Mouse (Mus musculus) lung, embryonic 14.5 days (tissue): ENCODE measurements around the gene Angel1. TPM values are rescaled to one million over a fixed set of nuclear protein-coding genes. Genes with fewer than 3 reads are reported as not detected.

Experiments used
- ATAC-seq: fragments of 200-750 bp; cut with Nextera tagmentation; 2 replicates; pipeline ENCODE4 v1.8.0; 2017; ENCODE audit warnings: mild to moderate bottlenecking, moderate TSS enrichment, moderate library complexity; ENCODE audit not compliant: insufficient read depth
- DNase-seq: peaks from one replicate; pipeline ENCODE4 v3.0.0-alpha.2; 2015
- H3K27ac ChIP-seq: fragments of 300-500 bp; sonication (generic); 2 replicates; pipeline ENCODE4 v1.5.1; 2014; ENCODE audit warnings: low read depth, mild to moderate bottlenecking, moderate library complexity
- H3K27me3 ChIP-seq: fragments of 300-500 bp; sonication (generic); 2 replicates; pipeline ENCODE4 v1.6.1; 2014; ENCODE audit warnings: low read length, control low read depth; ENCODE audit not compliant: insufficient read depth
- H3K36me3 ChIP-seq: fragments of 300-500 bp; sonication (generic); 2 replicates; pipeline ENCODE4 v1.6.1; 2014; ENCODE audit warnings: control low read depth; ENCODE audit not compliant: insufficient read depth
- H3K4me1 ChIP-seq: fragments of 300-500 bp; sonication (generic); 2 replicates; pipeline ENCODE4 v1.6.1; 2014; ENCODE audit warnings: antibody characterized with exemption, control low read depth; ENCODE audit not compliant: insufficient read depth
- H3K4me2 ChIP-seq: fragments of 300-500 bp; sonication (generic); 2 replicates; pipeline ENCODE4 v1.6.1; 2014; ENCODE audit warnings: mild to moderate bottlenecking
- H3K4me3 ChIP-seq: fragments of 300-500 bp; sonication (generic); 2 replicates; pipeline ENCODE4 v1.5.1; 2014; ENCODE audit warnings: low read depth, low read length
- H3K9ac ChIP-seq: fragments of 300-500 bp; sonication (generic); 2 replicates; pipeline ENCODE4 v1.6.1; 2014
- H3K9me3 ChIP-seq: fragments of 300-500 bp; sonication (generic); 2 replicates; pipeline ENCODE4 v1.6.1; 2016; ENCODE audit warnings: low read depth, low read length, control low read depth
- CTCF ChIP-seq: IDR thresholded peaks from 2 replicates; pipeline ENCODE4 v1.5.1; 2016; ENCODE audit warnings: antibody characterized with exemption, low read depth
- WGBS: fragments of 180-500 bp; shearing (Covaris S2); extraction: QIAGEN DNeasy Blood & Tissue Kit; methylation state at CpG from one replicate; pipeline ENCODE4 v1.1.7; 2014; 5-methylcytosine and 5-hydroxymethylcytosine counted together
- polyA plus RNA-seq: library from polyadenylated mRNA; unstranded; fragments of >200 nt; fragmentation: Nextera tagmentation; extraction: Ambion mirVana; gene quantifications from 2 replicates; pipeline ENCODE4 v1.2.1, GENCODE M21; 2014

Gene Angel1
- polyA plus RNA-seq, 1 experiment from 2014 or later: 14.3 TPM

- Histone ChIP-seq H3K9me3 (no peaks in the 10 kb centered on the region), H3K4me3 (no peak overlapping the region), H3K4me2 (no peak overlapping the region), H3K9ac (no peak overlapping the region), H3K36me3 (peaks cover 7% of the 10 kb centered on the region; the same call in 1 of the 2 replicates), H3K27ac (no peak overlapping the region), H3K4me1 (0 out of 2 replicates have a peak, but pooled peaks cover 7% of the 10 kb centered on the region), H3K27me3 (no peaks in the 10 kb centered on the region)
- DNase-seq: no peak
- no peak for ATAC-seq
- WGBS: 87% methylated on average over 3 of the region's 3 CpGs
- no peak for TF ChIP-seq CTCF
Measured at GRCm38 (mm10) chr12:86702690-86703089, 23.6 kb downstream of the Angel1 start.

GRCm38 (mm10) chr12:86701491-86701890, 24.8 kb downstream of the Angel1 start:
- Histone ChIP-seq H3K9ac (no peak overlapping the region), H3K9me3 (no peaks in the 10 kb centered on the region), H3K4me2 (no peak overlapping the region), H3K36me3 (peaks cover 7% of the 10 kb centered on the region; the same call in 1 of the 2 replicates), H3K27me3 (no peaks in the 10 kb centered on the region), H3K4me1 (0 out of 2 replicates have a peak, but pooled peaks cover 7% of the 10 kb centered on the region), H3K4me3 (no peak overlapping the region), H3K27ac (no peak overlapping the region)
- DNase-seq (no peak), ATAC-seq (no peak)
- no peak for TF ChIP-seq CTCF
- WGBS: 83% methylated on average over 4 of the region's 4 CpGs

GRCm38 (mm10) chr12:86700927-86701310, 25.3 kb downstream of the Angel1 start:
- no peak for TF ChIP-seq CTCF
- no peaks in the 10 kb centered on the region for H3K27me3 ChIP-seq
- 0 out of 2 replicates have a peak, but pooled peaks cover 7% of the 10 kb centered on the region for H3K4me1 ChIP-seq
- H3K9me3 ChIP-seq: no peaks in the 10 kb centered on the region
- no peak overlapping the region for H3K4me3 ChIP-seq
- no peak overlapping the region for H3K4me2 ChIP-seq
- DNase-seq (no peak), ATAC-seq (no peak)
- H3K9ac ChIP-seq: no peak overlapping the region
- no peak overlapping the region for H3K27ac ChIP-seq
- H3K36me3 ChIP-seq: peaks cover 7% of the 10 kb centered on the region; the same call in 1 of the 2 replicates
- 70% methylated on average over 4 of the region's 4 CpGs for WGBS

GRCm38 (mm10) chr12:86699965-86700926, 26.0 kb downstream of the Angel1 start:
- no peak overlapping the region; the same call in 1 of the 2 replicates for H3K9ac ChIP-seq
- peaks cover 9% of the 10 kb centered on the region; the same call in 1 of the 2 replicates for H3K36me3 ChIP-seq
- H3K9me3 ChIP-seq: no peaks in the 10 kb centered on the region
- H3K4me3 ChIP-seq: no peak overlapping the region
- DNase-seq (no peak), ATAC-seq (no peak)
- H3K27me3 ChIP-seq: no peaks in the 10 kb centered on the region
- H3K4me2 ChIP-seq: no peak overlapping the region
- 0 out of 2 replicates have a peak, but pooled peaks cover 7% of the 10 kb centered on the region for H3K4me1 ChIP-seq
- 21% methylated on average over 19 of the region's 19 CpGs for WGBS
- H3K27ac ChIP-seq: 0 out of 2 replicates have a peak overlapping the region, but pooled peaks have one; percentile 8
- no peak for TF ChIP-seq CTCF

GRCm38 (mm10) chr12:86698537-86698936, 27.7 kb downstream of the Angel1 start:
- DNase-seq: no peak
- TF ChIP-seq CTCF: no peak
- H3K4me1 ChIP-seq: 0 out of 2 replicates have a peak, but pooled peaks cover 7% of the 10 kb centered on the region
- H3K4me3 ChIP-seq: no peak overlapping the region
- H3K36me3 ChIP-seq: 0 out of 2 replicates have a peak, but pooled peaks cover 12% of the 10 kb centered on the region
- no peaks in the 10 kb centered on the region for H3K9me3 ChIP-seq
- H3K9ac ChIP-seq: no peak overlapping the region
- H3K27ac ChIP-seq: peak overlapping the region; percentile 36; the same call in 1 of the 2 replicates
- no peaks in the 10 kb centered on the region for H3K27me3 ChIP-seq
- ATAC-seq: peak; percentile 50; the same call in 1 of the 2 replicates
- H3K4me2 ChIP-seq: no peak overlapping the region

- ATAC-seq (no peak), DNase-seq (no peak)
- Histone ChIP-seq H3K4me1 (0 out of 2 replicates have a peak, but pooled peaks cover 8% of the 10 kb centered on the region), H3K36me3 (0 out of 2 replicates have a peak, but pooled peaks cover 7% of the 10 kb centered on the region), H3K9me3 (no peaks in the 10 kb centered on the region), H3K4me3 (no peak overlapping the region), H3K9ac (no peak overlapping the region), H3K27me3 (no peaks in the 10 kb centered on the region), H3K27ac (no peak overlapping the region), H3K4me2 (no peak overlapping the region)
- WGBS: 60% methylated on average over 2 of the region's 2 CpGs
- TF ChIP-seq CTCF: no peak
Measured at GRCm38 (mm10) chr12:86697996-86698395, 28.3 kb downstream of the Angel1 start.

GRCm38 (mm10) chr12:86694441-86694840, 31.8 kb downstream of the Angel1 start:
- Histone ChIP-seq H3K27me3 (no peaks in the 10 kb centered on the region), H3K4me2 (no peak overlapping the region), H3K4me1 (0 out of 2 replicates have a peak, but pooled peaks cover 5% of the 10 kb centered on the region), H3K4me3 (no peak overlapping the region), H3K27ac (no peak overlapping the region), H3K36me3 (0 out of 2 replicates have a peak, but pooled peaks cover 14% of the 10 kb centered on the region), H3K9ac (no peak overlapping the region), H3K9me3 (no peaks in the 10 kb centered on the region)
- DNase-seq (no peak), ATAC-seq (no peak)
- TF ChIP-seq CTCF: no peak
- whole genome bisulfite sequencing: 83% methylated on average over 1 of the region's 1 CpGs
